Mouse (Mus musculus): Measurements from ENCODE around the gene Abcc4. TPM values are rescaled to one million over a fixed set of nuclear protein-coding genes. Genes with fewer than 3 reads are reported as not detected.
A peak's percentile ranks its signal among the peaks of the same experiment; 100 is the strongest.
"Not testable (repeated sequence)": the region's sequence is repeated elsewhere in the genome, so short reads cannot be mapped to it uniquely, and the experiment has no call there.

Gene Abcc4
- total RNA-seq, 1 experiment from 2014 or later, result 13.3 TPM

GRCm38 (mm10) chr14:118662124-118662523 is 43.9 kb downstream of the Abcc4 start:
- ATAC-seq (replicated peaks in 1 of 2; ENCODE audit: insufficient read depth in 1 of 2, low FRiP score in 2 of 2, low TSS enrichment in 1 of 2, low read depth in 1 of 2, poor library complexity in 2 of 2, severe bottlenecking in 2 of 2), result 0 out of 4 replicates have a peak, but pooled peaks of 1 of the 2 experiments have one; percentile 13

DNA sequence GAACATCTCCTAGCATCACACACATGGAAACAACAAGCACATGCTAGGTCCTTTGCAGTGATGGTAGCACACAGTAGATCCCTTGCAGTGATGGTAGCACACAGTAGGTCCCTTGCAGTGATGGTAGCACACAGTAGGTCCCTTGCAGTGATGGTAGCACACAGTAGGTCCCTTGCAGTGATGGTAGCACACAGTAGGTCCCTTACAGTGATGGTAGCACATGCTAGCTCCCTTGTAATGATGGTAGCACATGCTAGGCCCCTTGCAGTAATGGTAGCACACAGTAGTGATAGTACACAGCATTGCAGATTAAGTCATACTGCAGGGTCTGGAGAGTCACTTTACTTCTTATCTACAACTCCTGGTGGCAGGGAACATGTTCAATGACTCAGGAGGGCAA is 46.8 kb downstream of the Abcc4 start:
- no peak for ATAC-seq (replicated peaks in 1 of 2; ENCODE audit: insufficient read depth in 1 of 2, low FRiP score in 2 of 2, low TSS enrichment in 1 of 2, low read depth in 1 of 2, poor library complexity in 2 of 2, severe bottlenecking in 2 of 2)

DNA sequence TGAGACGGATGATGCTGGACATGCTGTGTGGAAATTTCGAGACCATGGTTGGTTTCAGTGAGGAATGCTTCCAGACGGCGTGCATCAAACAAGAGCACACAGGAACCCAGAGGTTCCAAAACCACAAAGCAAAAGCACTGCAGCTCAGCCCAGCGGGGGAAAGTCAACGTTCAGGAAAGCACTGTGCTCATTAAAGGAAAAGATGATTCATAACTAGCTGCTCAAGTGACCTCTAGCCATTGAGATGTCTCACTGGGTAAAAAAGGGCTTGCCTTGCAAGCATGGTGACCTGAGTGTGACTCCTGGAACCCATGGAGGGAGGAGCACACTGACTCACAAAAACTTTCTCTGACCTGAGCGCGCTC is 47.7 kb downstream of the Abcc4 start:
- ATAC-seq (replicated peaks in 1 of 2; ENCODE audit: insufficient read depth in 1 of 2, low FRiP score in 2 of 2, low TSS enrichment in 1 of 2, low read depth in 1 of 2, poor library complexity in 2 of 2, severe bottlenecking in 2 of 2), result peak; percentile 16 to 28; a peak in 3 of 4 replicates

DNA sequence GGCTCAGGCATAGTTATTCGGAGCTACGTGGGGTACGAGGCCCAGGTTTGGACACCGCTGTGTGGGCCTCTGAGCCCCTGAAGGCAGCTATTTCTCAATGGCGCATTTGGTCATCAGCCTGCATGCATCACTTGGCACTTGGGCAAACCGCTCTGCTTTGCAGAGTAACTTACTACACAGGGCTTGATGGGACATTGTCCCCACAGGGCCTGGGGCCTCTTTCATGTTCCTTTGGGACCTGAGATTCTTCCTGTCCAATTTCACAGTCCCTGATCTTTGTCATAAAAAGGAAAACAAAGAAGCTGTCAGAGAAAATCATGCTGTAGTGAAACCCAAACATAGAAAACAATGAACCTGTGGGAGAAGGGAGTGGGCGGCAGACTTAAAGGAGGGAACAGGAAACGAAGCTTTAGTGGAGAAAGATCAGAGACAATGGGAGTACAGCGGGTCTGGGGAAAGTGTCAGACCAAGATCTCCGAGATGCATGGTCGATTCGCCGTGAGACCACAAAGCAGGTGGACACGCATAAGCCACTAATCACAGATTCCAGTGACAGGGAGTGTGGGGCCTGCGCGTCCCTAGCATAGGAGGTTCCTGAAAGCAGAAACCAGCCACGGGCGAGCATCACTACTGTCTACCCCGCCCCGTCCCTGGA is 48.2 kb downstream of the Abcc4 start:
- ATAC-seq (replicated peaks in 1 of 2; ENCODE audit: insufficient read depth in 1 of 2, low FRiP score in 2 of 2, low TSS enrichment in 1 of 2, low read depth in 1 of 2, poor library complexity in 2 of 2, severe bottlenecking in 2 of 2), result peak; percentile 27 to 44

DNA sequence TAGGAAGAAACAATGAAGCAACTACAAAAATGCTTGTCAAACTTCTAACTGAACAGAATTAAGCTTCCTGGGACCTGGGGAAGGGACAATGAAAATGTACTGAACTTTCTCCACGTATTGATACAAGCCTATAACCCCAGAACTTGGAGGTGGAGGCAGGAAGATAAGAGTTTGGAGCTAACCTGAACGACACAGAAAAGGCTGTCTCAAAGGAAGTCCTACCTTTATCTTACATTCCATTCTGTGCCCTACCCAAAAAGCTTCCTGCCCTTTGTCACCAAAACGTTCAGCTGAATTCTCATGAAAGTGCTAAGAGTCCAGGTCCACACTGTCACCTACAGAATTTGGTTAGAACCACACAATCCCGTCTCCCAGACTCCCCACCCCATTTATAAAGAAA is 48.8 kb downstream of the Abcc4 start:
- no peak for ATAC-seq (replicated peaks in 1 of 2; ENCODE audit: insufficient read depth in 1 of 2, low FRiP score in 2 of 2, low TSS enrichment in 1 of 2, low read depth in 1 of 2, poor library complexity in 2 of 2, severe bottlenecking in 2 of 2)

- ATAC-seq (replicated peaks in 1 of 2; ENCODE audit: insufficient read depth in 1 of 2, low FRiP score in 2 of 2, low TSS enrichment in 1 of 2, low read depth in 1 of 2, poor library complexity in 2 of 2, severe bottlenecking in 2 of 2), result no peak
Measured at GRCm38 (mm10) chr14:118656036-118656435, 50.0 kb downstream of the Abcc4 start.

GRCm38 (mm10) chr14:118654903-118655302 is 51.1 kb downstream of the Abcc4 start:
- ATAC-seq (replicated peaks in 1 of 2; ENCODE audit: insufficient read depth in 1 of 2, low FRiP score in 2 of 2, low TSS enrichment in 1 of 2, low read depth in 1 of 2, poor library complexity in 2 of 2, severe bottlenecking in 2 of 2), result no peak

DNA sequence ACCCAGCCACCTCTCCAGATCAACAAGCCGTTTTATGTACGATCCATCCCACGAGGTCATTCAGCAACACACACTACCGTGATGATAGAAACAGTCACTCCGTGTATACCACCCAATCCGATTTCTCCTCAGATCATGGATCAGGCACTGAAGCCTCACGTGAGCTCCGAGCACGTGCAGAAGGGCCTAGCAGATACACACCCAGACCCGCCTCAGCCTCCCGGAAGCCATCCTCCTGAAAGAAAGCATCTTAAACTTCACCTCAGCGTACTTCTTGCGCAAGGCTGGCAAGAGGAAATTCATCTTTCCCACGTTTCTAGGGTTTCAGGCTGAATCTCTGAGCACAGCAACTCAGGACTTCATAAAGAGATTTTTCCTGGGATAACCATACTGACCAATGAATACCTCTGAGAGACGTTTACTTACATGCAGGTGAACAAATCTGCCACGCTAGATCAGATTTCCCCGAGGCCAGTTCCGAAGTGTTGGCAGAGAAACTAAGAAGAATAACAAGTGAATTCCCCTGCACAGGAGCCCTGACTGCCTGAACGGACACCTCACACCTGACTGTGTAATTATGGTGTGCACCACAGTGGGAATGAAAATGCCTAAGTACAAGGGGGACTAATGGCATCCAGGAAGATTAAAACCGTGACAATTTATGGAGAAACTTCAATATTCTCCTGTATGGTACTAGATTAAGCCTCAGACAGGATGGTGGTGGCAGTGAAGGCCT is 54.1 kb downstream of the Abcc4 start:
- no peak for ATAC-seq (replicated peaks in 1 of 2; ENCODE audit: insufficient read depth in 1 of 2, low FRiP score in 2 of 2, low TSS enrichment in 1 of 2, low read depth in 1 of 2, poor library complexity in 2 of 2, severe bottlenecking in 2 of 2)

- 0 out of 4 replicates have a peak, but pooled peaks of 1 of the 2 experiments have one; percentile 27 for ATAC-seq (replicated peaks in 1 of 2; ENCODE audit: insufficient read depth in 1 of 2, low FRiP score in 2 of 2, low TSS enrichment in 1 of 2, low read depth in 1 of 2, poor library complexity in 2 of 2, severe bottlenecking in 2 of 2)
Measured at GRCm38 (mm10) chr14:118649895-118650256, 56.1 kb downstream of the Abcc4 start.

DNA sequence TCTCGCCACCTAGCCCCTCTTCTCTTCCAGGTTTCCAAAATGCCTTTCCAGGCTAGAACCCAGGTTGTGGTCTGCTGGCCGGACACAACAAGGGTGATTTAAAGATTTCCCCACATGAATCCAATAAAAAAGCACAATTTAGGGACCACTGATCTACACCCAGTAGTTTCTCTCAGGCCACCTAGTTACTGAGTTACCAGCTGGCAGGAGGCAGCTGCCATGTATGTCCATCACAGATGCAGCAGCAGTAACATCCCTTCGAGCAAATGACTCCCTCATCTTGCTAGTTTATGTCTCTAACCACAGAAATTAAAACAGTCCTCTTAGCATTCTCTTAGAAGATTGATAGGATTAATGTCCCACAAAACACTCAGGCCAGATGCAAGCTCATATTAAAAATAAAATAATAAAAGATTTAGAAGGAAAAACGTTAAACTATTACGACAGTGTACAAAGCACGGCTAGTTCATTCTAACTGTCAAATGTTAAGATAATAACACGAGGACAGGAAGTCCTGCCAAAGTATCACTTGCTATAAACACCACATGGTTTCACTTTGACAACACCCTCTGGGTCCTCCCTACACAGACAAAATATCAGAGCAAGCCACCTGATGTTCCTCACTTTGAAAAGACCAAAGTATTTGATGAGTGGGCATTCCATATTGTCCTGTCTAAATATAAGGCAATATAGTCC is 56.7 kb downstream of the Abcc4 start:
- ATAC-seq (replicated peaks in 1 of 2; ENCODE audit: insufficient read depth in 1 of 2, low FRiP score in 2 of 2, low TSS enrichment in 1 of 2, low read depth in 1 of 2, poor library complexity in 2 of 2, severe bottlenecking in 2 of 2), result peak in 1 of 2 experiments; percentile 77; a peak in 2 of 4 replicates

- not testable (repeated sequence) for ATAC-seq (replicated peaks in 1 of 2; ENCODE audit: insufficient read depth in 1 of 2, low FRiP score in 2 of 2, low TSS enrichment in 1 of 2, low read depth in 1 of 2, poor library complexity in 2 of 2, severe bottlenecking in 2 of 2)
Measured at GRCm38 (mm10) chr14:118642940-118643591, 63.0 kb downstream of the Abcc4 start.

DNA sequence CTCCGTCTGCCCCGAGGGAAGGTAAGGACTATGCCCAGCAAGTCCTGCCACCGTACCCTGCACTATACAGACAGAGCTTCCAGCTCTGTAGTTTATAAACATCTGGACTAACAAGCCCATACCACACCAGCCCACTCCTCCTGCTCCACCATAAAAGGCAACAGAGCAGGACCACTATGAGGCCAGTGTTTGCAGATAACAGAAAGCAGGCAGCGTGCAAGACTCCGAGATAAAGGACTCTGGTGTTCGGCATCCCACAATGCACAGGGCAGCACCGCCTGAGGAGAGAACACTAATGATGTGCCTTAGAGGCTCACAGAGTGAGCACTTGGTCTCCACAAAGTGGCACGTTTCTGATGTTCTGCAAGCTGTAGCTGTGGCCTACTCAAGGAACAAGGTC is 63.9 kb downstream of the Abcc4 start:
- ATAC-seq (replicated peaks in 1 of 2; ENCODE audit: insufficient read depth in 1 of 2, low FRiP score in 2 of 2, low TSS enrichment in 1 of 2, low read depth in 1 of 2, poor library complexity in 2 of 2, severe bottlenecking in 2 of 2), result peak in 1 of 2 experiments; percentile 43; a peak in 1 of 4 replicates

GRCm38 (mm10) chr14:118638447-118639275 is 67.4 kb downstream of the Abcc4 start:
- no peak for ATAC-seq (replicated peaks in 1 of 2; ENCODE audit: insufficient read depth in 1 of 2, low FRiP score in 2 of 2, low TSS enrichment in 1 of 2, low read depth in 1 of 2, poor library complexity in 2 of 2, severe bottlenecking in 2 of 2)

GRCm38 (mm10) chr14:118635493-118636183 is 70.4 kb downstream of the Abcc4 start:
- ATAC-seq (replicated peaks in 1 of 2; ENCODE audit: insufficient read depth in 1 of 2, low FRiP score in 2 of 2, low TSS enrichment in 1 of 2, low read depth in 1 of 2, poor library complexity in 2 of 2, severe bottlenecking in 2 of 2), result peak; percentile 94 to 96

DNA sequence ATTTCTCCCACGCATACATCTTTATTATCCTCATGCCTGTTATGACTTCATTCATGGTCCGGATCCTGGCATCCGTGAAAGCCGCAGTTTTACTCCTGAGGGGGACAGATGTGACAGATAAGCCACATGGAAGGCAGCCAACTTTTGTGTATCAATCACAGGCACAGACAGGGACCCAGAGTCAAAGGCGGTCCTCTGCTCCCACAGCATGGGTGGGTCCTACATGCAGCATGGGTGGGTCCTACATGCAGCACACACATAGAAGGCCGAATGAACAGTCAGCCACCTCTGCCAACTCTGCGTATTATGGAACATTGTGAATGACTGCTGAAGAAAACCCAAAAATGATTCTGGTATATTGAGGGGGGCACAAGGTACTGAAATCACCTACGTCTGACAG is 76.4 kb downstream of the Abcc4 start:
- ATAC-seq (replicated peaks in 1 of 2; ENCODE audit: insufficient read depth in 1 of 2, low FRiP score in 2 of 2, low TSS enrichment in 1 of 2, low read depth in 1 of 2, poor library complexity in 2 of 2, severe bottlenecking in 2 of 2), result no peak

DNA sequence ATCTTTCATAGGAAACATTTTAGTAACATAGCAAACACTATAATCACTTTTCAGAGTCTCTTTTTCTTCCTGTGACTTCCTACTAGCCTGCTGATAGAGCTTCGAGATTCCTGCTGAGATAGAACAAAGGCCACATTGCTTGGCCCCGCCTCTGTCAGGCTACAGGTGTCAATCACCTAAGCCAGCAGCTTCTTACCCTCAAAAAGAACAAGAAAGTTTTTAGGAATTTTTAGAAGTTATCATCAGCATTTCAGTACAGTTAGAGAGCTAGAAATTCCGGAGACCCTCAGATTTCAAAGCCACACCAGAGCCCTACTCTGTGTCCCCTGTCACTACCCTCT is 84.6 kb downstream of the Abcc4 start:
- no peak for ATAC-seq (replicated peaks in 1 of 2; ENCODE audit: insufficient read depth in 1 of 2, low FRiP score in 2 of 2, low TSS enrichment in 1 of 2, low read depth in 1 of 2, poor library complexity in 2 of 2, severe bottlenecking in 2 of 2)
